Mouse (Mus musculus) large intestine, adult 2 months (tissue): Measurements from ENCODE around the gene Nxnl2. TPM values are rescaled to one million over a fixed set of nuclear protein-coding genes. Genes with fewer than 3 reads are reported as not detected.
"Not testable (repeated sequence)": the region's sequence is repeated elsewhere in the genome, so short reads cannot be mapped to it uniquely, and the experiment has no call there.

Experiments
- DNase-seq: peaks from one replicate; pipeline ENCODE4 v3.0.0-alpha.2; 2012; ENCODE audit warnings: low read depth, low spot score
- whole genome bisulfite sequencing: fragments of 180-500 bp; shearing (Covaris S2); methylation state at CpG from one replicate; pipeline ENCODE4 v1.1.7; 2018; 5-methylcytosine and 5-hydroxymethylcytosine counted together
- polyA plus RNA-seq: library from polyadenylated mRNA; depleted of rRNA; stranded (reverse); fragments of >200 nt; gene quantifications from 2 replicates; pipeline ENCODE4 v1.2.3, GENCODE M21; 2012

The Nxnl2 gene
- polyA plus RNA-seq, 1 experiment = 1.3 TPM

GRCm38 (mm10) chr13:51170215-51170614, 607 bp upstream of the Nxnl2 start:
- WGBS = 32% methylated on average over 11 of the region's 11 CpGs

GRCm38 (mm10) chr13:51172601-51173000, 1.8 kb downstream of the Nxnl2 start:
- WGBS = 93% methylated on average over 7 of the region's 7 CpGs

More at GRCm38 (mm10) chr13:51170215-51170614, 607 bp upstream of the Nxnl2 start:
- DNase-seq = no peak

GRCm38 (mm10) chr13:51178932-51179331, 8.1 kb downstream of the Nxnl2 start:
- 73% methylated on average over 10 of the region's 10 CpGs for WGBS
- no peak for DNase-seq

More at GRCm38 (mm10) chr13:51172601-51173000, 1.8 kb downstream of the Nxnl2 start:
- no peak for DNase-seq

GRCm38 (mm10) chr13:51179362-51179761, 8.5 kb downstream of the Nxnl2 start:
- no peak for DNase-seq
- WGBS = 30% methylated on average over 3 of the region's 3 CpGs

- 62% methylated on average over 7 of the region's 7 CpGs for WGBS
Observed at GRCm38 (mm10) chr13:51182236-51182635, 11.4 kb downstream of the Nxnl2 start.

GRCm38 (mm10) chr13:51184896-51185295, 14.1 kb downstream of the Nxnl2 start:
- 73% methylated on average over 3 of the region's 3 CpGs for WGBS

More at GRCm38 (mm10) chr13:51182236-51182635, 11.4 kb downstream of the Nxnl2 start:
- no peak for DNase-seq

GRCm38 (mm10) chr13:51190336-51190735, 19.5 kb downstream of the Nxnl2 start:
- no peak for DNase-seq
- WGBS = 74% methylated on average over 3 of the region's 3 CpGs

More at GRCm38 (mm10) chr13:51184896-51185295, 14.1 kb downstream of the Nxnl2 start:
- DNase-seq = no peak

- WGBS = 67% methylated on average over 6 of the region's 6 CpGs
- DNase-seq = no peak
Observed at GRCm38 (mm10) chr13:51191416-51192140, 20.8 kb downstream of the Nxnl2 start.

GRCm38 (mm10) chr13:51193893-51194292, 23.1 kb downstream of the Nxnl2 start:
- no peak for DNase-seq
- 82% methylated on average over 15 of the region's 15 CpGs for WGBS

- 66% methylated on average over 3 of the region's 3 CpGs for WGBS
Observed at GRCm38 (mm10) chr13:51197699-51198098, 26.9 kb downstream of the Nxnl2 start.

GRCm38 (mm10) chr13:51198186-51198585, 27.4 kb downstream of the Nxnl2 start:
- DNase-seq = no peak
- WGBS = 64% methylated on average over 5 of the region's 5 CpGs

More at GRCm38 (mm10) chr13:51197699-51198098, 26.9 kb downstream of the Nxnl2 start:
- DNase-seq = no peak

GRCm38 (mm10) chr13:51201985-51202843, 31.4 kb downstream of the Nxnl2 start:
- 43% methylated on average over 34 of the region's 36 CpGs for WGBS
- DNase-seq = not testable (repeated sequence)

- WGBS = 3% methylated on average over 28 of the region's 28 CpGs
- not testable (repeated sequence) for DNase-seq
Observed at GRCm38 (mm10) chr13:51202844-51203173, 32.0 kb downstream of the Nxnl2 start.

- 90% methylated on average over 8 of the region's 8 CpGs for WGBS
- no peak for DNase-seq
Observed at GRCm38 (mm10) chr13:51203467-51203866, 32.6 kb downstream of the Nxnl2 start.

GRCm38 (mm10) chr13:51204081-51204480, 33.3 kb downstream of the Nxnl2 start:
- DNase-seq = not testable (repeated sequence)
- 92% methylated on average over 11 of the region's 11 CpGs for WGBS

- 57% methylated on average over 12 of the region's 12 CpGs for WGBS
- no peak for DNase-seq
Observed at GRCm38 (mm10) chr13:51207965-51208364, 37.1 kb downstream of the Nxnl2 start.

GRCm38 (mm10) chr13:51208378-51209100, 37.7 kb downstream of the Nxnl2 start:
- DNase-seq = no peak

GRCm38 (mm10) chr13:51210639-51211038, 39.8 kb downstream of the Nxnl2 start:
- 79% methylated on average over 5 of the region's 5 CpGs for WGBS
- no peak for DNase-seq

More at GRCm38 (mm10) chr13:51208378-51209100, 37.7 kb downstream of the Nxnl2 start:
- WGBS = 64% methylated on average over 18 of the region's 18 CpGs

GRCm38 (mm10) chr13:51214746-51215145, 43.9 kb downstream of the Nxnl2 start:
- 46% methylated on average over 2 of the region's 2 CpGs for WGBS
- DNase-seq = no peak

- 86% methylated on average over 4 of the region's 4 CpGs for WGBS
- DNase-seq = no peak
Observed at GRCm38 (mm10) chr13:51220897-51221296, 50.1 kb downstream of the Nxnl2 start.
